Mouse (Mus musculus): ENCODE data around the gene Nr4a1. TPM values are rescaled to one million over a fixed set of nuclear protein-coding genes. Genes with fewer than 3 reads are reported as not detected.
A peak's percentile ranks its signal among the peaks of the same experiment; 100 is the strongest.

Gene Nr4a1
- polyA plus RNA-seq, 1 experiment from 2014 or later, result 2.9 TPM

GRCm38 (mm10) chr15:101248029-101248710 lies 5.9 kb upstream of the Nr4a1 start:
- no peak overlapping the region for H3K27ac ChIP-seq
- H3K4me1 ChIP-seq, result peaks cover 10% of the 10 kb centered on the region
- no peak overlapping the region for H3K9ac ChIP-seq
- no peak overlapping the region for H3K4me2 ChIP-seq
- H3K27me3 ChIP-seq, result peaks cover 9% of the 10 kb centered on the region
- no peak for ATAC-seq (ENCODE audit: low FRiP score)
- no peak overlapping the region for H3K4me3 ChIP-seq (replicated peaks)
- WGBS, result 61% methylated on average over 5 of the region's 5 CpGs
- no peaks in the 10 kb centered on the region for H3K9me3 ChIP-seq
- H3K36me3 ChIP-seq (replicated peaks), result no peaks in the 10 kb centered on the region

GRCm38 (mm10) chr15:101250220-101250800 lies 3.8 kb upstream of the Nr4a1 start:
- H3K9me3 ChIP-seq, result no peaks in the 10 kb centered on the region
- ATAC-seq (ENCODE audit: low FRiP score), result no peak
- no peak overlapping the region for H3K27ac ChIP-seq
- no peak overlapping the region for H3K9ac ChIP-seq
- no peaks in the 10 kb centered on the region for H3K36me3 ChIP-seq (replicated peaks)
- 81% methylated on average over 9 of the region's 9 CpGs for WGBS
- H3K4me3 ChIP-seq (replicated peaks), result no peak overlapping the region
- H3K27me3 ChIP-seq, result peaks cover 14% of the 10 kb centered on the region
- peaks cover 21% of the 10 kb centered on the region for H3K4me1 ChIP-seq
- H3K4me2 ChIP-seq, result no peak overlapping the region

- H3K27ac ChIP-seq, result no peak overlapping the region
- H3K4me2 ChIP-seq, result no peak overlapping the region
- peaks cover 13% of the 10 kb centered on the region for H3K4me1 ChIP-seq
- H3K9me3 ChIP-seq, result no peaks in the 10 kb centered on the region
- H3K9ac ChIP-seq, result no peak overlapping the region
- no peak for ATAC-seq (ENCODE audit: low FRiP score)
- peaks cover 19% of the 10 kb centered on the region for H3K27me3 ChIP-seq
- H3K36me3 ChIP-seq (replicated peaks), result no peaks in the 10 kb centered on the region
- 89% methylated on average over 5 of the region's 5 CpGs for WGBS
- no peak overlapping the region for H3K4me3 ChIP-seq (replicated peaks)
These were observed 2.1 kb upstream of the Nr4a1 start for GRCm38 (mm10) chr15:101251930-101252329.

GRCm38 (mm10) chr15:101252614-101253013 lies 1.5 kb upstream of the Nr4a1 start:
- Histone ChIP-seq H3K4me1 (peaks cover 11% of the 10 kb centered on the region), H3K4me3 (replicated peaks) (no peak overlapping the region), H3K4me2 (no peak overlapping the region), H3K9me3 (no peaks in the 10 kb centered on the region), H3K27me3 (peaks cover 19% of the 10 kb centered on the region), H3K36me3 (replicated peaks) (no peaks in the 10 kb centered on the region), H3K27ac (no peak overlapping the region), H3K9ac (no peak overlapping the region)
- WGBS, result 89% methylated on average over 6 of the region's 6 CpGs
- ATAC-seq (ENCODE audit: low FRiP score), result no peak

- WGBS, result 35% methylated on average over 3 of the region's 3 CpGs
- peak overlapping the region; percentile 75 for H3K4me3 ChIP-seq (replicated peaks)
- no peaks in the 10 kb centered on the region for H3K36me3 ChIP-seq (replicated peaks)
- H3K27me3 ChIP-seq, result peaks cover 19% of the 10 kb centered on the region
- peak; percentile 48 for ATAC-seq (ENCODE audit: low FRiP score)
- H3K4me1 ChIP-seq, result peaks cover 11% of the 10 kb centered on the region
- H3K27ac ChIP-seq, result no peak overlapping the region
- H3K9me3 ChIP-seq, result no peaks in the 10 kb centered on the region
- H3K9ac ChIP-seq, result peak overlapping the region; percentile 82; the same call in 1 of the 2 replicates
- peak overlapping the region; percentile 92 for H3K4me2 ChIP-seq
These were observed 545 bp upstream of the Nr4a1 start for GRCm38 (mm10) chr15:101253563-101253885.

GRCm38 (mm10) chr15:101255842-101256462 lies 1.9 kb downstream of the Nr4a1 start:
- Histone ChIP-seq H3K9ac (no peak overlapping the region), H3K4me2 (no peak overlapping the region), H3K4me1 (peaks cover 12% of the 10 kb centered on the region), H3K9me3 (no peaks in the 10 kb centered on the region), H3K36me3 (replicated peaks) (no peaks in the 10 kb centered on the region), H3K27me3 (peaks cover 19% of the 10 kb centered on the region), H3K4me3 (replicated peaks) (no peak overlapping the region), H3K27ac (no peak overlapping the region)
- no peak for ATAC-seq (ENCODE audit: low FRiP score)
- 91% methylated on average over 7 of the region's 7 CpGs for WGBS

- ATAC-seq (ENCODE audit: low FRiP score), result no peak
- Histone ChIP-seq H3K27ac (no peak overlapping the region), H3K36me3 (replicated peaks) (no peaks in the 10 kb centered on the region), H3K27me3 (peaks cover 19% of the 10 kb centered on the region), H3K4me1 (peaks cover 14% of the 10 kb centered on the region), H3K9me3 (no peaks in the 10 kb centered on the region), H3K4me3 (replicated peaks) (no peak overlapping the region), H3K4me2 (no peak overlapping the region), H3K9ac (no peak overlapping the region)
- 81% methylated on average over 14 of the region's 14 CpGs for WGBS
These were observed 2.6 kb downstream of the Nr4a1 start for GRCm38 (mm10) chr15:101256463-101257206.

- peaks cover 14% of the 10 kb centered on the region for H3K4me1 ChIP-seq
- no peaks in the 10 kb centered on the region for H3K36me3 ChIP-seq (replicated peaks)
- no peaks in the 10 kb centered on the region for H3K9me3 ChIP-seq
- H3K9ac ChIP-seq, result no peak overlapping the region
- H3K4me3 ChIP-seq (replicated peaks), result no peak overlapping the region
- H3K27me3 ChIP-seq, result peaks cover 7% of the 10 kb centered on the region; the same call in 1 of the 2 replicates
- ATAC-seq (ENCODE audit: low FRiP score), result no peak
- no peak overlapping the region for H3K27ac ChIP-seq
- no peak overlapping the region for H3K4me2 ChIP-seq
- 86% methylated on average over 11 of the region's 11 CpGs for WGBS
These were observed 4.4 kb downstream of the Nr4a1 start for GRCm38 (mm10) chr15:101258420-101258819.

- no peak overlapping the region for H3K4me2 ChIP-seq
- H3K27me3 ChIP-seq, result 0 out of 2 replicates have a peak, but pooled peaks cover 16% of the 10 kb centered on the region
- H3K9ac ChIP-seq, result no peak overlapping the region
- H3K4me3 ChIP-seq (replicated peaks), result no peak overlapping the region
- peaks cover 3% of the 10 kb centered on the region; the same call in 1 of the 2 replicates for H3K4me1 ChIP-seq
- no peaks in the 10 kb centered on the region for H3K9me3 ChIP-seq
- no peak overlapping the region for H3K27ac ChIP-seq
- ATAC-seq (ENCODE audit: low FRiP score), result no peak
- H3K36me3 ChIP-seq (replicated peaks), result no peaks in the 10 kb centered on the region
- WGBS, result 73% methylated on average over 3 of the region's 3 CpGs
These were observed 5.9 kb downstream of the Nr4a1 start for GRCm38 (mm10) chr15:101259922-101260321.

GRCm38 (mm10) chr15:101260387-101260786 lies 6.3 kb downstream of the Nr4a1 start:
- no peak overlapping the region for H3K4me2 ChIP-seq
- no peak overlapping the region for H3K9ac ChIP-seq
- peaks cover 3% of the 10 kb centered on the region; the same call in 1 of the 2 replicates for H3K4me1 ChIP-seq
- ATAC-seq (ENCODE audit: low FRiP score), result no peak
- peaks cover 21% of the 10 kb centered on the region for H3K27me3 ChIP-seq
- no peaks in the 10 kb centered on the region for H3K36me3 ChIP-seq (replicated peaks)
- no peak overlapping the region for H3K27ac ChIP-seq
- WGBS, result 70% methylated on average over 10 of the region's 10 CpGs
- H3K9me3 ChIP-seq, result no peaks in the 10 kb centered on the region
- H3K4me3 ChIP-seq (replicated peaks), result no peak overlapping the region

- 70% methylated on average over 13 of the region's 13 CpGs for WGBS
- Histone ChIP-seq H3K4me2 (no peak overlapping the region), H3K27me3 (peaks cover 28% of the 10 kb centered on the region), H3K36me3 (replicated peaks) (no peaks in the 10 kb centered on the region), H3K9ac (no peak overlapping the region), H3K9me3 (no peaks in the 10 kb centered on the region), H3K4me3 (replicated peaks) (no peak overlapping the region), H3K4me1 (peaks cover 5% of the 10 kb centered on the region), H3K27ac (peak overlapping the region; percentile 42; the same call in 1 of the 2 replicates)
- no peak for ATAC-seq (ENCODE audit: low FRiP score)
These were observed 7.0 kb downstream of the Nr4a1 start for GRCm38 (mm10) chr15:101260874-101261622.

- peaks cover 37% of the 10 kb centered on the region for H3K27me3 ChIP-seq
- no peaks in the 10 kb centered on the region for H3K9me3 ChIP-seq
- H3K4me3 ChIP-seq (replicated peaks), result no peak overlapping the region
- ATAC-seq (ENCODE audit: low FRiP score), result no peak
- no peak overlapping the region for H3K4me2 ChIP-seq
- no peak overlapping the region for H3K9ac ChIP-seq
- peaks cover 18% of the 10 kb centered on the region for H3K4me1 ChIP-seq
- WGBS, result 78% methylated on average over 5 of the region's 5 CpGs
- H3K27ac ChIP-seq, result no peak overlapping the region
- H3K36me3 ChIP-seq (replicated peaks), result no peaks in the 10 kb centered on the region
These were observed 8.4 kb downstream of the Nr4a1 start for GRCm38 (mm10) chr15:101262502-101262901.
